Mouse (Mus musculus) splenic B cell, adult 2 months (primary cell): ENCODE results near the gene Ttc28.

Experiments
- DNase-seq: peaks from one replicate; pipeline ENCODE4 v3.0.0-alpha.2; 2011; ENCODE audit warnings: low read depth, low spot score
- H3K27me3 ChIP-seq: 2 replicates; pipeline ENCODE4 v1.6.1; 2012; ENCODE audit warnings: mild to moderate bottlenecking, low read length, moderate library complexity, mixed read lengths; ENCODE audit not compliant: control insufficient read depth, poor library complexity, insufficient read depth, severe bottlenecking
- H3K36me3 ChIP-seq: 2 replicates; pipeline ENCODE4 v1.6.1; 2012; ENCODE audit warnings: mild to moderate bottlenecking, low read length, moderate library complexity, mixed read lengths; ENCODE audit not compliant: control insufficient read depth, poor library complexity, insufficient read depth, severe bottlenecking

The Ttc28 gene

GRCm38 (mm10) chr5:111074050-111074449 lies 194.4 kb downstream of the Ttc28 start:
- Histone ChIP-seq H3K36me3 (no peaks in the 10 kb centered on the region), H3K27me3 (no peaks in the 10 kb centered on the region)
- DNase-seq, result no peak

- H3K27me3 ChIP-seq, result no peaks in the 10 kb centered on the region
- no peaks in the 10 kb centered on the region for H3K36me3 ChIP-seq
- DNase-seq, result no peak
These were observed 196.2 kb downstream of the Ttc28 start for GRCm38 (mm10) chr5:111075841-111076240.

GRCm38 (mm10) chr5:111077261-111077660 lies 197.7 kb downstream of the Ttc28 start:
- Histone ChIP-seq H3K36me3 (no peaks in the 10 kb centered on the region), H3K27me3 (no peaks in the 10 kb centered on the region)
- DNase-seq, result no peak

GRCm38 (mm10) chr5:111080601-111081000 lies 201.0 kb downstream of the Ttc28 start:
- no peak for DNase-seq
- Histone ChIP-seq H3K36me3 (no peaks in the 10 kb centered on the region), H3K27me3 (no peaks in the 10 kb centered on the region)

- H3K27me3 ChIP-seq, result no peaks in the 10 kb centered on the region
- no peaks in the 10 kb centered on the region for H3K36me3 ChIP-seq
- no peak for DNase-seq
These were observed 206.2 kb downstream of the Ttc28 start for GRCm38 (mm10) chr5:111085849-111086248.

GRCm38 (mm10) chr5:111096750-111097149 lies 217.1 kb downstream of the Ttc28 start:
- Histone ChIP-seq H3K27me3 (no peaks in the 10 kb centered on the region), H3K36me3 (no peaks in the 10 kb centered on the region)
- DNase-seq, result no peak

- DNase-seq, result no peak
- Histone ChIP-seq H3K27me3 (no peaks in the 10 kb centered on the region), H3K36me3 (no peaks in the 10 kb centered on the region)
These were observed 217.9 kb downstream of the Ttc28 start for GRCm38 (mm10) chr5:111097233-111098160.

GRCm38 (mm10) chr5:111098516-111099274 lies 219.1 kb downstream of the Ttc28 start:
- no peaks in the 10 kb centered on the region for H3K36me3 ChIP-seq
- H3K27me3 ChIP-seq, result no peaks in the 10 kb centered on the region
- DNase-seq, result no peak

- H3K27me3 ChIP-seq, result no peaks in the 10 kb centered on the region
- H3K36me3 ChIP-seq, result no peaks in the 10 kb centered on the region
- DNase-seq, result no peak
These were observed 221.0 kb downstream of the Ttc28 start for GRCm38 (mm10) chr5:111100585-111100984.

- H3K36me3 ChIP-seq, result no peaks in the 10 kb centered on the region
- no peak for DNase-seq
- H3K27me3 ChIP-seq, result no peaks in the 10 kb centered on the region
These were observed 221.9 kb downstream of the Ttc28 start for GRCm38 (mm10) chr5:111101383-111101932.

GRCm38 (mm10) chr5:111104801-111105200 lies 225.2 kb downstream of the Ttc28 start:
- no peak for DNase-seq
- Histone ChIP-seq H3K27me3 (no peaks in the 10 kb centered on the region), H3K36me3 (no peaks in the 10 kb centered on the region)

GRCm38 (mm10) chr5:111111378-111111777 lies 231.8 kb downstream of the Ttc28 start:
- DNase-seq, result no peak
- Histone ChIP-seq H3K36me3 (no peaks in the 10 kb centered on the region; the same call in 1 of the 2 replicates), H3K27me3 (no peaks in the 10 kb centered on the region)

GRCm38 (mm10) chr5:111113183-111113582 lies 233.6 kb downstream of the Ttc28 start:
- H3K36me3 ChIP-seq, result no peaks in the 10 kb centered on the region; the same call in 1 of the 2 replicates
- H3K27me3 ChIP-seq, result no peaks in the 10 kb centered on the region
- DNase-seq, result no peak

- no peaks in the 10 kb centered on the region for H3K27me3 ChIP-seq
- no peak for DNase-seq
- H3K36me3 ChIP-seq, result no peaks in the 10 kb centered on the region; the same call in 1 of the 2 replicates
These were observed 234.2 kb downstream of the Ttc28 start for GRCm38 (mm10) chr5:111113694-111114375.
